Comparison of ENCODE assay signal across 8 mouse cellular contexts in genomic region chr1:160036996-160037521, GRCm38 (mm10). TPM values are rescaled to one million over a fixed set of nuclear protein-coding genes. Genes with fewer than 3 reads are reported as not detected.
DNase-seq lines count a peak whose midpoint lies in the region; ATAC-seq and TF ChIP-seq lines count a peak whose summit lies in the region.

No protein-coding gene starts in this region.

- H3K4me1 ChIP-seq in cortical plate, adult 2 months (ENCODE audit: control insufficient read depth, insufficient read depth, low read length), result 0 out of 2 replicates have a peak, but pooled peaks cover 2% of the 10 kb centered on the region
- peaks cover 5% of the 10 kb centered on the region; the same call in 1 of the 2 replicates for H3K4me1 ChIP-seq in intestine, embryonic 14.5 days (replicated peaks; ENCODE audit: control insufficient read depth, insufficient read depth, low read length)
- peaks cover 17% of the 10 kb centered on the region for H3K4me1 ChIP-seq in lung, embryonic 15.5 days
- no peaks in the 10 kb centered on the region for H3K4me1 ChIP-seq in midbrain, embryonic 15.5 days

- no peak overlapping the region for H3K4me3 ChIP-seq in layer of hippocampus, adult 2 months
- no peak overlapping the region for H3K4me3 ChIP-seq in cortical plate, adult 2 months (ENCODE audit: insufficient read depth, low read length)
- H3K4me3 ChIP-seq in intestine, embryonic 14.5 days (ENCODE audit: low read depth, low read length), result no peak overlapping the region
- H3K4me3 ChIP-seq in lung, embryonic 15.5 days, result no peak overlapping the region
- H3K4me3 ChIP-seq in midbrain, embryonic 15.5 days, result no peak overlapping the region

- TF ChIP-seq CTCF in layer of hippocampus, adult 2 months (conservative IDR thresholded peaks at IDR 0.05), result no peak
- no peak for TF ChIP-seq CTCF in cortical plate, adult 2 months (IDR thresholded peaks at IDR 0.05; ENCODE audit: extremely low read depth, insufficient read depth, low read length)

- H3K9ac ChIP-seq in intestine, embryonic 14.5 days (ENCODE audit: low read length), result no peak overlapping the region
- no peak overlapping the region for H3K9ac ChIP-seq in lung, embryonic 15.5 days
- no peak overlapping the region for H3K9ac ChIP-seq in midbrain, embryonic 15.5 days

- ATAC-seq in intestine, embryonic 14.5 days (replicated peaks; ENCODE audit: low FRiP score, low TSS enrichment, low read depth), result 0 out of 2 replicates have a peak, but pooled peaks have one; percentile 43
- ATAC-seq in lung, embryonic 15.5 days (ENCODE audit: borderline replicate concordance, extremely low read depth, low FRiP score, low TSS enrichment), result peak; percentile 95
- no peak for ATAC-seq in monocyte, adult 5-6 weeks (replicated peaks; ENCODE audit: insufficient number of reproducible peaks, low FRiP score, low TSS enrichment, poor library complexity, severe bottlenecking)
- ATAC-seq in midbrain, embryonic 15.5 days (replicated peaks), result no peak

- no peaks in the 10 kb centered on the region for H3K36me3 ChIP-seq in intestine, embryonic 14.5 days (ENCODE audit: control insufficient read depth, insufficient read depth, low read length)
- H3K36me3 ChIP-seq in lung, embryonic 15.5 days, result no peaks in the 10 kb centered on the region
- no peaks in the 10 kb centered on the region for H3K36me3 ChIP-seq in midbrain, embryonic 15.5 days (replicated peaks)

- DNase-seq in layer of hippocampus, adult 2 months (ENCODE audit: low spot score in 2 of 2), result no peak
- no peak for DNase-seq in layer of hippocampus, postnatal 10 days (ENCODE audit: low spot score in 2 of 2)
- DNase-seq in intestine, embryonic 14.5 days (ENCODE audit: low spot score), result no peak
- no peak for DNase-seq in urinary bladder, postnatal 10 days (ENCODE audit: low spot score)

- no peak overlapping the region for H3K4me2 ChIP-seq in intestine, embryonic 14.5 days (ENCODE audit: low read length)
- no peak overlapping the region for H3K4me2 ChIP-seq in lung, embryonic 15.5 days
- no peak overlapping the region for H3K4me2 ChIP-seq in midbrain, embryonic 15.5 days

- no peaks in the 10 kb centered on the region for H3K27me3 ChIP-seq in intestine, embryonic 14.5 days (replicated peaks; ENCODE audit: control insufficient read depth, insufficient read depth, low read length)
- H3K27me3 ChIP-seq in lung, embryonic 15.5 days, result no peaks in the 10 kb centered on the region
- no peaks in the 10 kb centered on the region for H3K27me3 ChIP-seq in midbrain, embryonic 15.5 days (replicated peaks)

- TF ChIP-seq POLR2A in cortical plate, adult 2 months (IDR thresholded peaks at IDR 0.05; ENCODE audit: extremely low read depth, insufficient read depth, low read length), result no peak

- no peaks in the 10 kb centered on the region for H3K9me3 ChIP-seq in intestine, embryonic 14.5 days (ENCODE audit: control insufficient read depth, low read length)
- no peaks in the 10 kb centered on the region for H3K9me3 ChIP-seq in lung, embryonic 15.5 days
- no peaks in the 10 kb centered on the region for H3K9me3 ChIP-seq in midbrain, embryonic 15.5 days

- peak overlapping the region; percentile 10; the same call in 1 of the 2 replicates for H3K27ac ChIP-seq in layer of hippocampus, adult 2 months
- peak overlapping the region; percentile 58; the same call in 1 of the 2 replicates for H3K27ac ChIP-seq in cortical plate, adult 2 months (ENCODE audit: insufficient read depth, low read length)
- H3K27ac ChIP-seq in intestine, embryonic 14.5 days (ENCODE audit: low read depth), result peak overlapping the region; percentile 54
- H3K27ac ChIP-seq in lung, embryonic 15.5 days, result peak overlapping the region; percentile 75
- no peak overlapping the region for H3K27ac ChIP-seq in midbrain, embryonic 15.5 days

- WGBS in intestine, embryonic 14.5 days, result 70% methylated on average over 4 of the region's 5 CpGs
- 32% methylated on average over 5 of the region's 5 CpGs for WGBS in lung, embryonic 15.5 days
- 80% methylated on average over 5 of the region's 5 CpGs for WGBS in midbrain, embryonic 15.5 days

RNA-seq across cellular contexts. Expression of gene 4930523C07Rik, which starts 7.1 kb away (rescaled TPM):
- total RNA-seq in layer of hippocampus, adult 2 months (2021), result 1 to 10 TPM; 2.2 to 2.3 TPM
- total RNA-seq in layer of hippocampus, postnatal 10 days (2021), result 1 to 10 TPM; 2.3 to 2.4 TPM
- 1.6 and 2.0 TPM in 2 replicates for polyA plus RNA-seq in cortical plate, adult 2 months (2012; rRNA removed)
- polyA plus RNA-seq in intestine, embryonic 14.5 days (2014; fragmentation: Nextera tagmentation; extraction: Ambion mirVana), result 5.1 and 7.3 TPM in 2 replicates
- polyA plus RNA-seq in lung, embryonic 15.5 days (2015; fragmentation: Nextera tagmentation; extraction: Ambion mirVana), result 26.5 and 32.5 TPM in 2 replicates
- 80.4 to 126 TPM (median 107 TPM) in 3 replicates for total RNA-seq in monocyte, adult 5-6 weeks (2017)
- polyA plus RNA-seq in midbrain, embryonic 15.5 days (2015; fragmentation: Nextera tagmentation; extraction: Ambion mirVana), result 1.7 TPM in 2 replicates

Comparison
In these comparisons a context has a peak if more than half of its experiments do, and no peak if none do; other contexts are left out.
1. ATAC-seq: peak in intestine, embryonic 14.5 days (single experiment) and lung, embryonic 15.5 days (single experiment); none in monocyte, adult 5-6 weeks (single experiment) and midbrain, embryonic 15.5 days (single experiment).